Mouse (Mus musculus) kidney, embryonic 15.5 days (tissue): ENCODE results near the gene Gm21972. TPM values are rescaled to one million over a fixed set of nuclear protein-coding genes. Genes with fewer than 3 reads are reported as not detected.

Experiments used
- ATAC-seq: fragments of 200-750 bp; cut with Nextera tagmentation; replicated peaks from 2 replicates; pipeline ENCODE4 v1.8.0; 2017; ENCODE audit warnings: moderate TSS enrichment; ENCODE audit not compliant: low FRiP score
- H3K27ac ChIP-seq: fragments of 300-500 bp; sonication (generic); 2 replicates; pipeline ENCODE4 v1.5.1; 2015; ENCODE audit warnings: mild to moderate bottlenecking, inconsistent platforms
- H3K27me3 ChIP-seq: fragments of 300-500 bp; sonication (generic); 2 replicates; pipeline ENCODE4 v1.6.1; 2015; ENCODE audit warnings: inconsistent platforms
- H3K36me3 ChIP-seq: fragments of 300-500 bp; sonication (generic); 2 replicates; pipeline ENCODE4 v1.6.1; 2015; ENCODE audit warnings: inconsistent platforms
- H3K4me1 ChIP-seq: fragments of 300-500 bp; sonication (generic); 2 replicates; pipeline ENCODE4 v1.6.1; 2015; ENCODE audit warnings: inconsistent platforms
- H3K4me2 ChIP-seq: fragments of 300-500 bp; sonication (generic); 2 replicates; pipeline ENCODE4 v1.6.1; 2015; ENCODE audit warnings: moderate library complexity, mild to moderate bottlenecking, inconsistent platforms
- H3K4me3 ChIP-seq: fragments of 300-500 bp; sonication (generic); replicated peaks from 2 replicates; pipeline ENCODE4 v1.5.1; 2015; ENCODE audit warnings: mild to moderate bottlenecking, inconsistent platforms
- H3K9ac ChIP-seq: fragments of 300-500 bp; sonication (generic); 2 replicates; pipeline ENCODE4 v1.6.1; 2015; ENCODE audit warnings: mild to moderate bottlenecking, inconsistent platforms
- H3K9me3 ChIP-seq: fragments of 300-500 bp; sonication (generic); replicated peaks from 2 replicates; pipeline ENCODE4 v1.6.1; 2016; ENCODE audit warnings: inconsistent platforms
- whole genome bisulfite sequencing: fragments of 180-500 bp; shearing (Covaris S2); methylation state at CpG from one replicate; pipeline ENCODE4 v1.1.7; 2015; ENCODE audit warnings: mixed read lengths; 5-methylcytosine and 5-hydroxymethylcytosine counted together
- polyA plus RNA-seq: library from polyadenylated mRNA; unstranded; fragments of >200 nt; fragmentation: Nextera tagmentation; extraction: Ambion mirVana; gene quantifications from 2 replicates; pipeline ENCODE4 v1.2.1, GENCODE M21; 2015

The Gm21972 gene
- polyA plus RNA-seq, 1 experiment from 2014 or later, result not detected

DNA sequence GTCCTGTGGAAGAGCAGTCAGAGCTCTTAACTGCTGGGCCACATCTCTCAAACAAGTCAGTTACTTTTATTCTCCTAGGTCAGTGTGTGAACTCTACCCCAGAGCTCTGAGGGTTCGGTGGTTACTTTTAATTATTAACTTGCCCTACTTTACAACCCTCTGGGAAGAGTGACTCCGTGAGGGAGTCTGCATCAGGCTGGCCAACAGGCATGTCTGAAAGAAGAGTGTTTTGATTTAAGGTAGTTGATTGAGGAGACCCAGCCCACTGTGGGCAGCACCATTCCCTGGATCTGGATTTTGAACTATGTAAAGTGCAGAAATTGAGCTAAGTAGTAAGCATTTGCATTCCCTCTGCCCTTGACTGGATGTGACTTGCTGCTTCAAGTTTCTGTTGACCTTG, 42.6 kb downstream of the Gm21972 start:
- 57% methylated on average over 2 of the region's 2 CpGs for WGBS
- Histone ChIP-seq H3K36me3 (peaks cover 55% of the 10 kb centered on the region), H3K9ac (no peak overlapping the region), H3K4me3 (no peak overlapping the region), H3K9me3 (no peaks in the 10 kb centered on the region), H3K27ac (peak overlapping the region; percentile 49), H3K4me1 (no peaks in the 10 kb centered on the region), H3K4me2 (no peak overlapping the region), H3K27me3 (no peaks in the 10 kb centered on the region)
- peak; percentile 46; the same call in 1 of the 2 replicates for ATAC-seq

DNA sequence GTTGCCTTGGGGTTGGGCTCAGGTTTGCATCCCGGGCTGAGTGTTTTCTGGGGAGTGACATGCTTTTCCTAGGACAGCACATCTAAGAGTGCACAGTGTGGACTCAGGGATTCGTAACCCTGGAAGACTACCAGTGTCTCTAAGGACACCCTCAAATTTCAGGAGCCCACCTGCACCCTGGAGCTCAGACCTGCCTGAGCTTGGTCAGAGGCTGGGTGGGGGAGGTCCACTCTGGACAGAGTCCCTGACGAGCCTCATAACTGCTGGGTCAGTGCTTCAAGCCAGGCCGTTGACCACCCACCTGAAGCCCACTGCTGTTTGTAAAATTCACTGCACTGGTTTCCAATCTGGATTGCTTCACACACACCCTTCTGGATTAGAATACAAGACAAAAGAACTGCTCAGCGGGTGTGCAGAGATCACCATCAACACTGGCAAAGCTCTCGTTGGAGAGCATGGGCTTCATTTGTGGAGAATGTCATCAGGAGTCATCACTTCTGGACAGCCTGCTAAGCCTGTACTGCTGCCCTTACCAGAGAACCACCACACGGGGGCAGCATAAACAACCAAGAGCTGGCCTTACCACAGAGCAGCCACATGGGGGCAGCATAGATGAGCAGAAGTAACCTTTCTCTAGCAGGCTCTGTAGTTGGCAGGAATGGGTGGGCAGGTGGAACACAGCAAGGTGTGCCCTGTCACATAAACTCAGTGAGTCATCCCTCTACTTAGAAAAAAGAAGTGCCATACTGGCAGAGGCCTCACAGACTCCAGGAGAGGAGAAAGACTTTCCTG, 45.2 kb downstream of the Gm21972 start:
- Histone ChIP-seq H3K27me3 (no peaks in the 10 kb centered on the region), H3K27ac (no peak overlapping the region), H3K4me2 (no peak overlapping the region), H3K4me1 (no peaks in the 10 kb centered on the region), H3K9ac (no peak overlapping the region), H3K36me3 (peaks cover 33% of the 10 kb centered on the region), H3K4me3 (no peak overlapping the region), H3K9me3 (no peaks in the 10 kb centered on the region)
- peak; percentile 44; the same call in 1 of the 2 replicates for ATAC-seq
- 49% methylated on average over 7 of the region's 7 CpGs for WGBS

DNA sequence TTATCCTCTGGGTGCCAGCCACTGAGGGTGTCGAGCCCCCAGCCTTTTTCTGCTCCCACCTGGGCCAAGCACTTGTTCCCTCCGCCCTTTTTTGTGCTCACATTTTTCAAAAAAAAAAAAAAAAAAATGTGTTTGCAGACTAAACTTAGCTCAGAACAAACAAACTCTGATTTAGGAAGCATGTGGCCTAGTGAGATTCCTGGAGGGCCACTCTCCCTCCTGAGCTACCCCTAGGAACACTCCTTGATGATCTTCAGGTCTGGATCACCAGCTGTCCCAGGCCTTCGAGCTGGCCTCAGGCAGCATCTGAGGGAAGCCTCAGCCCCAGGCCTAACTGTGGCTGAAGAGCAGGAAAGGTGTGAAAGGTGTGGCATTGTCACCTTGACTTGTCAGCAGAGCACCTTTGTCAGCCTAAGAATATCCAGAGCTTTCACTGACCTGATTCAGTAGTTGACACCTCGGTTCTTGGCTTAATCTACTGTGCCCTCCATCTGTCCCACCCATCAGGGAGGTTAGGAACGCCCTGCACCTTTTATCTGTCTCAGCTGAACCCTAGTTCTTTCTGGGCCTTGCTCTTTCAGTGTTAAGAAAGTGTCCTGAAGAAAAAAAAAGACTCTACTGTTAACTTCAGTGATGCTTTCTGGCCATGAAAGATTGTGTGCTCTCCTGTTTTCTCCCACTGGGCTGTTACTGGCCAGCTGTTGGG, 48.7 kb downstream of the Gm21972 start:
- 65% methylated on average over 5 of the region's 5 CpGs for WGBS
- H3K9ac ChIP-seq, result no peak overlapping the region
- no peak for ATAC-seq
- no peaks in the 10 kb centered on the region for H3K27me3 ChIP-seq
- no peak overlapping the region for H3K4me2 ChIP-seq
- no peaks in the 10 kb centered on the region for H3K9me3 ChIP-seq
- H3K4me1 ChIP-seq, result no peaks in the 10 kb centered on the region
- H3K4me3 ChIP-seq, result no peak overlapping the region
- no peak overlapping the region for H3K27ac ChIP-seq
- H3K36me3 ChIP-seq, result peaks cover 12% of the 10 kb centered on the region

DNA sequence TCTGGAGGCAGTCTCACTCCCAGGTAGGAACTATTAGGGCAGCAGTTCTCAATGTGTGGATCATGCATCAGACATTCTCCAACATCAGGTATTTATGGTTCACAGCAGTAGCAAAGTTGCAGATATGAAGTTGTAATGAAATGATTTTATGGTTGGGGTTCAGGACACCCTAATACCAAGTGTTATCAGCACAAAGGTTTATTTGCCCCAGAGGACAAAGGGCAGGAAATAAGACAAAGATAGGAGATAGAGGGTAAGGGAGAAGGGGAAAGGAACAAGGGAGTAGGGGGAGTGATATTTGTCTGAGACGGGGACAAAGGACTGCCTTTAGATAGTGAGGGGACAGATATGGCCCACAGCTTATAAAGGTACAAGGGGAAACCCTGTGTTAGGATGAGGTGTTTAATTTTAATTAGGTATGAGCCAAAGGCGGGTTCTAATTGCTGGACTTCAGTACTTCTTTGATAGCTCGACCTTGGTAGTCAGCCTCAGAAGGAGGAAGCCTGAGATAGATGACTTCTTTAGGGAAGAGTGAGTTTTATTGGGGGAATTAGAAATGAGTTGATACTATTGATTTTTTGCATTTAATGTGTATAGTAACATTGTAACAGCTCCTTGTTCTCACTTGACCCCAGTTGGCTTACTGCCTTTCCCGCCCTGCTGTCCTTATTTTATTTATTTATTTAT, 50.3 kb downstream of the Gm21972 start:
- H3K4me2 ChIP-seq, result no peak overlapping the region
- WGBS, result 79% methylated on average over 4 of the region's 4 CpGs

DNA sequence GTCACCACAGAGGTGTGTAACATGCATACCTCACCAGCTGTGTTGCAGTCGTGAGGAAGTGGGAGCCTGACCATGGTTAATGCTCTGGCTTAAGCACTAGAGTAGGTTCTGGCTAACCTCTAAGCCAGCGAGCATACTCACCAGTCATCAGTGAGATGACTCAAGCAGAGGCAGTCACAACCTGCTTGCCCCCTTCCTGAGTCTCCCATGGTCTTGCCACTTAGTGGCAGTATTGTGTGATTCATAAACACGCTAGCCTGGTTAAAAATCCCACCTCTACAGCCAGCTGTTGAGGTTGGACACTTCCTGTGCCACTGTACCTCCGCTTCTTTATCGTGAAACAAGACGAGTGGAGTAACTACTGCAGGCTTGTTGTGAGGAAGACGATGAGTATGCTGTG, 53.3 kb downstream of the Gm21972 start:
- no peak for ATAC-seq
- peaks cover 11% of the 10 kb centered on the region; the same call in 1 of the 2 replicates for H3K4me1 ChIP-seq
- peaks cover 9% of the 10 kb centered on the region; the same call in 1 of the 2 replicates for H3K36me3 ChIP-seq
- 86% methylated on average over 7 of the region's 7 CpGs for WGBS
- H3K9ac ChIP-seq, result no peak overlapping the region
- no peaks in the 10 kb centered on the region for H3K27me3 ChIP-seq
- no peak overlapping the region for H3K4me2 ChIP-seq
- H3K27ac ChIP-seq, result no peak overlapping the region
- no peaks in the 10 kb centered on the region for H3K9me3 ChIP-seq
- no peak overlapping the region for H3K4me3 ChIP-seq

More for the DNA sequence above, 50.3 kb downstream of the Gm21972 start:
- Histone ChIP-seq H3K4me1 (0 out of 2 replicates have a peak, but pooled peaks cover 6% of the 10 kb centered on the region), H3K9me3 (no peaks in the 10 kb centered on the region), H3K27me3 (no peaks in the 10 kb centered on the region), H3K27ac (no peak overlapping the region), H3K4me3 (no peak overlapping the region), H3K36me3 (0 out of 2 replicates have a peak, but pooled peaks cover under 1% of the 10 kb centered on the region), H3K9ac (no peak overlapping the region)
- no peak for ATAC-seq

DNA sequence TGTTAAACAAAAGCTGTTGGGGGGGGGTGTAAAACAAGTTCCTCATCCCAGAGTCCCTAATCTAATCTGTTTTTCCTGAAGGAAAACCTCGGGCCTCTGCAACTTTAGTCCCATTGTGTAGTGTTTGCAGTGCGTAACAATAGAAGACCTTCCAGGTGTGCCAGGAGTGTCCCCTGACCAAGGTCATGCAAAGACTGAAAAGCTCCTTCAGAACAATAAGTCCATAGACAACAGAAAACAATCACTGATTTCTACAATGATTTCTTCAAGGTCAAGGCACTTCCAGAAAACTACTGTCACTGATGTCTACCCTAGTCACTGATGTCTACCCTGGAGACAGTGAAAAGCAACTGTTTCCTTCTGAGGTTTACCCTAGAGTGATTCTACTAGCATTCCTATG, 54.4 kb downstream of the Gm21972 start:
- Histone ChIP-seq H3K9ac (no peak overlapping the region), H3K4me1 (peaks cover 11% of the 10 kb centered on the region; the same call in 1 of the 2 replicates), H3K36me3 (peaks cover 13% of the 10 kb centered on the region), H3K27ac (peak overlapping the region; percentile 56), H3K27me3 (no peaks in the 10 kb centered on the region), H3K4me2 (no peak overlapping the region), H3K4me3 (no peak overlapping the region), H3K9me3 (no peaks in the 10 kb centered on the region)
- 61% methylated on average over 2 of the region's 2 CpGs for WGBS
- no peak for ATAC-seq

DNA sequence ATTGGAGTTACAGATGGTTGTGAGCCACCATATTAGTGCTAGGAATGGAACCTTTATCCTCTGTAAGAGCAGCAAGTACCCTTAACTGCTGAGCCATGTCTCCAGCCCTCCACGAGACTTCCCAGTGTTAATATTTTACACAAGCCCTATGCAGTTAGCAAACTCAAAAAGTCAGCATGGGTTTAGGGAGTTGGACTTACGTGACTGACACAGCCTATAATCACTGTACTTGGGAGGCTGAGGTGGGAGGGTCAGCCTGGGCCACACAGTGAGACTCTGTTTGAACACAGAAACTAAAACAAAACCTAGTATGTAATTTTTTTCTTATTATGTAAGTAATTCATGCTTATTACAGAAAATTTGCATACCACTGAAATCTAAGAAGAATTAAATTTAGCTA, 54.8 kb downstream of the Gm21972 start:
- Histone ChIP-seq H3K27me3 (no peaks in the 10 kb centered on the region), H3K4me2 (no peak overlapping the region), H3K27ac (peak overlapping the region; percentile 56), H3K4me3 (no peak overlapping the region), H3K36me3 (peaks cover 13% of the 10 kb centered on the region), H3K9me3 (no peaks in the 10 kb centered on the region), H3K9ac (no peak overlapping the region), H3K4me1 (peaks cover 11% of the 10 kb centered on the region; the same call in 1 of the 2 replicates)
- ATAC-seq, result peak; percentile 57; the same call in 1 of the 2 replicates
- 64% methylated on average over 2 of the region's 2 CpGs for WGBS

DNA sequence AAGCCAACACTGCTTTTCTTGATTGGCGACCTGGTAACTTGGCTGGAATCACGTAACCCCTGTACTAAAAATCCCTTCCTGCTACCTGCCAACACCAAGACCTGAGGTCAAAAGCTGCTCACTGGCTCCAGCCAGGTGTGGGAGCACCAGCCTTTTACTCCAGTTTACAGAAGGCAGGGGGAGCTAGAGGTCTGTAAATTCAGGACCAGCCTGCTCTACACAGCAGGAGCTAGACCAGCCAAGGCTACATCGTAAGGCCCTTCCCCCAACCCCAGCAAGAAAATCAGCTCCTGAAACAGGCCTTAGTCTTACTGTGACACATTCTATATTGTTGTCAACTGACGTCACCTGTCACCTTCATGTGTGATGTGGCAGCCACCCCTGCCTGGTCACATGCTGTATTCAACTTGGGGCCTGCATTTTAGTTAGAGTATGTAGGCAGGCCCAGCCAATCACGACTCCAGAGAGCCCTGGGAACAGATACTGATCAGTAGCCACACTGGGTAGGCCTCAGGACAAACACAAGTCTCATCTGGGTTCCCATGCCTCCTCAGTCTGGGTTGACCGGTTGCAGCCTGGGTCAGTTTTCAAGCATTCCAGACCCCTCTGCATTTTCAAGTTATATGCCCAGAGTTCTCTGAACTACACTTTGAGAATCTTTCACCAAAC, 55.7 kb downstream of the Gm21972 start:
- Histone ChIP-seq H3K4me2 (no peak overlapping the region), H3K9ac (no peak overlapping the region), H3K4me3 (no peak overlapping the region), H3K27me3 (no peaks in the 10 kb centered on the region), H3K36me3 (peaks cover 13% of the 10 kb centered on the region), H3K4me1 (peaks cover 11% of the 10 kb centered on the region; the same call in 1 of the 2 replicates), H3K27ac (peak overlapping the region; percentile 51; the same call in 1 of the 2 replicates), H3K9me3 (no peaks in the 10 kb centered on the region)
- whole genome bisulfite sequencing, result 71% methylated on average over 6 of the region's 6 CpGs
- ATAC-seq, result peak; percentile 57; the same call in 1 of the 2 replicates

DNA sequence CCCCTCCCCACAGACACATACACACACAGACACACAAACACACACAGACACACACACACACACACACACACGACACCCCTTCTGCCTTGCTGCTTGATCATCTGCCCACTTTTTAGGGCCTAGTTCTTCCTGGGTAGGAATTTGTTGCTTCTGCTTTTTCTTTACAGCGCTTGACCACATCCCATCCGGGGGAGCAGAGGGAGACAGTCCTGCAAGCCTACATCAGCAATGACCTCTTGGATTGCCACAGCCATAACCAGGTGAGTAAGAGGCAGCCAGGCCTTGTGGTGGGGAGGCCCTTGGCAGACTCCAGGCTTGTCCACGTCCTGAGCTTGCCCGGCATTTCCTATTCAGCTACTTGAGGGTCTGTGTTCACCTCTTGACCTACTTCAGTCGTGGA, 57.4 kb downstream of the Gm21972 start:
- WGBS, result 90% methylated on average over 6 of the region's 6 CpGs
- no peak overlapping the region for H3K4me2 ChIP-seq
- H3K36me3 ChIP-seq, result peaks cover 23% of the 10 kb centered on the region
- no peak overlapping the region for H3K27ac ChIP-seq
- ATAC-seq, result no peak
- no peak overlapping the region for H3K9ac ChIP-seq
- H3K4me3 ChIP-seq, result no peak overlapping the region
- H3K4me1 ChIP-seq, result peaks cover 11% of the 10 kb centered on the region; the same call in 1 of the 2 replicates
- no peaks in the 10 kb centered on the region for H3K9me3 ChIP-seq
- no peaks in the 10 kb centered on the region for H3K27me3 ChIP-seq

DNA sequence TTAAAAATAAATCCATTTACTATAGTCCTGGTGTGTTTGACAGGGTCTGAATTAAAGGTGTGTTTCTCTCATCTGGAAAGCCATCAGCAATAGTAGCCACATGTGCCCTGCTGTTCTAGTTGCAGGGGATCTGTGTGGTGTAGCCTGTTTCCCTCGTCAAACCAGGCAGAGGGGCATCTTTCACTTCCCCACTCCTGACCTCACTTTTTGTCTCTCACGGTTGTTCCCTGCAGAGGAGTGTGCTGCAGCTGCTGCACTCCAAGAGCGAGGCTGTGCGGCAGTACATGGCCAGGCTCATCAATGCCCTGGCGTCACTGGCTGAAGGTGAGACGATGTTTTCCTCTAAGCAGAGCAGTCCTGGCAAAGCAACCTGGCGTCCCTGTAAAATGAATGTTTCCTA, 60.6 kb downstream of the Gm21972 start:
- WGBS, result 79% methylated on average over 7 of the region's 7 CpGs

DNA sequence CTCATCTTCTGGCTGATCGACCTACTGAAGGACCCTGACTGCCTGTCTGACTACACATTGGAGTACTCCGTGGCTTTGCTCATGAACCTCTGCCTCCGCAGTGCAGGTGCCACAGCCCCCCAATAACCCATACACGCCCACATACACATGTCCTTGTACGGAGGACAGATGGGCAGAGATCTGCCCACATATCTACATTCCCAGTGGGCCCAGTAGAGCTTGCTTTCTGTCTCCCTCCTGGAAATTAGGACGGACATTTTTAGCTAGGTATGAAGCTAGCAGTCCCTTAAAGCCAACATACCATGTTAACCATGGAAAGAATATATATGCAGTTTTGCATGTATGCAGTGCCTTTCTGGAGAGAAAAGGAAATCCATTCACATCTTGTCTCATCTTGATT, 64.8 kb downstream of the Gm21972 start:
- Histone ChIP-seq H3K4me3 (no peak overlapping the region), H3K9me3 (no peaks in the 10 kb centered on the region), H3K27ac (no peak overlapping the region), H3K4me2 (no peak overlapping the region), H3K4me1 (no peaks in the 10 kb centered on the region), H3K27me3 (no peaks in the 10 kb centered on the region), H3K36me3 (peaks cover 76% of the 10 kb centered on the region), H3K9ac (no peak overlapping the region)
- 88% methylated on average over 6 of the region's 6 CpGs for WGBS
- ATAC-seq, result no peak

More for the DNA sequence above, 60.6 kb downstream of the Gm21972 start:
- H3K36me3 ChIP-seq, result peaks cover 45% of the 10 kb centered on the region
- no peak overlapping the region for H3K4me3 ChIP-seq
- no peak overlapping the region for H3K27ac ChIP-seq
- H3K9me3 ChIP-seq, result no peaks in the 10 kb centered on the region
- no peak overlapping the region for H3K4me2 ChIP-seq
- H3K27me3 ChIP-seq, result no peaks in the 10 kb centered on the region
- no peak for ATAC-seq
- H3K9ac ChIP-seq, result no peak overlapping the region
- H3K4me1 ChIP-seq, result peaks cover 5% of the 10 kb centered on the region; the same call in 1 of the 2 replicates
